Mouse (Mus musculus): ENCODE results near the gene Jam3. TPM values are rescaled to one million over a fixed set of nuclear protein-coding genes. Genes with fewer than 3 reads are reported as not detected.

Gene Jam3
- polyA plus RNA-seq, 1 experiment from 2014 or later, result 54.8 TPM

GRCm38 (mm10) chr9:27074677-27075076 is 80.5 kb downstream of the Jam3 start:
- H3K27ac ChIP-seq, result no peak overlapping the region
- H3K4me1 ChIP-seq, result no peaks in the 10 kb centered on the region
- H3K9me3 ChIP-seq, result no peaks in the 10 kb centered on the region
- WGBS, result 76% methylated on average over 1 of the region's 1 CpGs
- H3K9ac ChIP-seq, result no peak overlapping the region
- no peak overlapping the region for H3K4me3 ChIP-seq (replicated peaks)
- H3K36me3 ChIP-seq, result peaks cover 32% of the 10 kb centered on the region
- H3K27me3 ChIP-seq (replicated peaks), result no peaks in the 10 kb centered on the region
- no peak overlapping the region for H3K4me2 ChIP-seq
- no peak for ATAC-seq (ENCODE audit: insufficient read depth, low FRiP score, low read depth)

GRCm38 (mm10) chr9:27070895-27071294 is 84.3 kb downstream of the Jam3 start:
- Histone ChIP-seq H3K4me1 (no peaks in the 10 kb centered on the region), H3K9me3 (no peaks in the 10 kb centered on the region), H3K36me3 (peaks cover 40% of the 10 kb centered on the region), H3K27ac (no peak overlapping the region), H3K4me3 (replicated peaks) (no peak overlapping the region), H3K4me2 (no peak overlapping the region), H3K27me3 (replicated peaks) (no peaks in the 10 kb centered on the region), H3K9ac (no peak overlapping the region)
- WGBS, result 81% methylated on average over 4 of the region's 4 CpGs
- no peak for ATAC-seq (ENCODE audit: insufficient read depth, low FRiP score, low read depth)

- H3K36me3 ChIP-seq, result peaks cover 23% of the 10 kb centered on the region
- no peak overlapping the region for H3K9ac ChIP-seq
- no peak for ATAC-seq (ENCODE audit: insufficient read depth, low FRiP score, low read depth)
- 96% methylated on average over 5 of the region's 5 CpGs for WGBS
- no peak overlapping the region for H3K27ac ChIP-seq
- H3K4me1 ChIP-seq, result no peaks in the 10 kb centered on the region
- no peak overlapping the region for H3K4me2 ChIP-seq
- no peaks in the 10 kb centered on the region for H3K27me3 ChIP-seq (replicated peaks)
- H3K9me3 ChIP-seq, result no peaks in the 10 kb centered on the region
- H3K4me3 ChIP-seq (replicated peaks), result no peak overlapping the region
These were observed 96.9 kb downstream of the Jam3 start for GRCm38 (mm10) chr9:27058341-27058740.

- H3K4me1 ChIP-seq, result no peaks in the 10 kb centered on the region
- ATAC-seq (ENCODE audit: insufficient read depth, low FRiP score, low read depth), result no peak
- H3K9ac ChIP-seq, result no peak overlapping the region
- H3K9me3 ChIP-seq, result no peaks in the 10 kb centered on the region
- H3K4me3 ChIP-seq (replicated peaks), result no peak overlapping the region
- H3K36me3 ChIP-seq, result peaks cover 19% of the 10 kb centered on the region
- H3K27me3 ChIP-seq (replicated peaks), result no peaks in the 10 kb centered on the region
- 83% methylated on average over 2 of the region's 2 CpGs for whole genome bisulfite sequencing
- H3K4me2 ChIP-seq, result no peak overlapping the region
- no peak overlapping the region for H3K27ac ChIP-seq
These were observed 105.7 kb downstream of the Jam3 start for GRCm38 (mm10) chr9:27049492-27049891.

Other genes with a start within 250 kb of the Jam3 start
- gene Gm1110, start 232.3 kb downstream of the Jam3 start, polyA plus RNA-seq (2015; fragmentation: Nextera tagmentation; extraction: Ambion mirVana), result not detected in 2 replicates
- gene Acad8, start 155.9 kb downstream of the Jam3 start, polyA plus RNA-seq (2015; fragmentation: Nextera tagmentation; extraction: Ambion mirVana), result 41.5 and 42.7 TPM in 2 replicates
- 138 and 149 TPM in 2 replicates for gene Thyn1, start 155.7 kb downstream of the Jam3 start, polyA plus RNA-seq (2015; fragmentation: Nextera tagmentation; extraction: Ambion mirVana)
- gene Vps26b, start 125.4 kb downstream of the Jam3 start, polyA plus RNA-seq (2015; fragmentation: Nextera tagmentation; extraction: Ambion mirVana), result 32.9 TPM in 2 replicates
- gene Ncapd3, start 125.2 kb downstream of the Jam3 start, polyA plus RNA-seq (2015; fragmentation: Nextera tagmentation; extraction: Ambion mirVana), result 24.9 and 26.6 TPM in 2 replicates
- 6.6 TPM in 2 replicates for gene Igsf9b, start 143.8 kb upstream of the Jam3 start, polyA plus RNA-seq (2015; fragmentation: Nextera tagmentation; extraction: Ambion mirVana)
- not detected in 2 replicates for gene Spata19, start 241.4 kb upstream of the Jam3 start, polyA plus RNA-seq (2015; fragmentation: Nextera tagmentation; extraction: Ambion mirVana)